Mouse (Mus musculus) heart, adult 2 months (tissue): ENCODE measurements around the gene Gpr132. TPM values are rescaled to one million over a fixed set of nuclear protein-coding genes. Genes with fewer than 3 reads are reported as not detected.

ENCODE experiments used
- DNase-seq, 2 experiments: peaks; one replicate each; pipeline ENCODE4 v3.0.0; 2021
- H3K27ac ChIP-seq: fragments of 200-600 bp; 2 replicates; pipeline ENCODE4 v1.8.1; 2022
- H3K27me3 ChIP-seq: fragments of 200-500 bp; 2 replicates; pipeline ENCODE4 v1.6.1; 2012; ENCODE audit warnings: mild to moderate bottlenecking, low read length, inconsistent platforms, mixed read lengths; ENCODE audit not compliant: control insufficient read depth, insufficient read depth
- H3K36me3 ChIP-seq: fragments of 200-500 bp; 2 replicates; pipeline ENCODE4 v1.6.1; 2012; ENCODE audit warnings: low read length, inconsistent platforms; ENCODE audit not compliant: control insufficient read depth, insufficient read depth
- H3K4me1 ChIP-seq: fragments of 200-500 bp; 2 replicates; pipeline ENCODE4 v1.6.1; 2011; ENCODE audit warnings: low read length; ENCODE audit not compliant: control insufficient read depth, insufficient read depth
- H3K4me3 ChIP-seq: fragments of 200-600 bp; 2 replicates; pipeline ENCODE4 v1.8.1; 2022
- H3K79me2 ChIP-seq: fragments of 200-500 bp; replicated peaks from 2 replicates; pipeline ENCODE4 v1.6.1; 2012; ENCODE audit warnings: mild to moderate bottlenecking, inconsistent platforms, low read length, moderate library complexity, mixed read lengths; ENCODE audit not compliant: control insufficient read depth, insufficient read depth
- H3K9ac ChIP-seq: fragments of 200-500 bp; 2 replicates; pipeline ENCODE4 v1.6.1; 2012; ENCODE audit warnings: low read depth, mild to moderate bottlenecking, control low read depth, inconsistent platforms, low read length, mixed read lengths
- CTCF ChIP-seq: fragments of 200-600 bp; IDR thresholded peaks from 2 replicates; pipeline ENCODE4 v1.8.1; 2022; ENCODE audit warnings: antibody characterized with exemption, mild to moderate bottlenecking, moderate library complexity
- EP300 ChIP-seq: fragments of 200-500 bp; IDR thresholded peaks from 2 replicates; pipeline ENCODE4 v1.6.1; 2011; ENCODE audit warnings: low read depth, low read length, control low read depth; ENCODE audit not compliant: insufficient read depth
- POLR2A ChIP-seq: fragments of 200-500 bp; IDR thresholded peaks from 2 replicates; pipeline ENCODE4 v1.6.1; 2011; ENCODE audit warnings: mild to moderate bottlenecking, low read depth, low read length, control low read depth; ENCODE audit not compliant: insufficient read depth
- WGBS: fragments of 180-500 bp; shearing (Covaris S2); methylation state at CpG from one replicate; pipeline ENCODE4 v1.1.7; 2018; 5-methylcytosine and 5-hydroxymethylcytosine counted together
- intact Hi-C: fragments of 180-260 bp; cut with DNase I; formaldehyde crosslinking; loops from one replicate; pipeline ENCODE4 v1.15.1; 2025
- polyA plus RNA-seq: library from polyadenylated mRNA; depleted of rRNA; stranded (reverse); fragments of >200 nt; gene quantifications from 2 replicates; pipeline ENCODE4 v1.2.3, GENCODE M21; 2012
- total RNA-seq, 2 experiments: library from RNA; stranded (reverse); gene quantifications; 2 replicates each; pipeline ENCODE4 v1.2.3; 2021

The Gpr132 gene
- total and polyA plus RNA-seq, 3 experiments = 0.29 to 2.0 (median 0.36) TPM

DNA sequence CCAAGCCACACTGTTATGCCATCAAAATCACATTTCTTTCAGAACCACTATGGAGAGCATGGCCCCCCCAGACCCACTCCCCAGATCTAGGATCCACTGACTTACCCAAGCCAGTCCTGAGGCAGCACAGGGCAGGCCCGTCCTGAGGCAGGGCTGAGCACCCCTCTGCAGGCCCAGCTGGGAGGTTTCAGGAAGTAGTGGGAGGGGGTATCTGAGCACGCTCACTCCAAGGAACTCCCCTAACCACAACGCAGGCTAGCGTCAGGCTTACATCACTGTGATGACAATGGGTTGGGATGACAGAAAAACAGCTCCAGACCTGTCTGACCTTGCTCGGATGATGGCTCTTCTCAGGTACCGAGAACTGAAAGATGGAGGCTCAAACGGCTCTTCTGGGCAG lies 7.3 kb downstream of the Gpr132 start:
- Histone ChIP-seq H3K27me3 (no peaks in the 10 kb centered on the region), H3K9ac (no peak overlapping the region), H3K36me3 (no peaks in the 10 kb centered on the region), H3K79me2 (no peaks in the 10 kb centered on the region), H3K4me1 (no peaks in the 10 kb centered on the region), H3K4me3 (no peak overlapping the region), H3K27ac (no peak overlapping the region)
- 68% methylated on average over 7 of the region's 7 CpGs for WGBS
- TF ChIP-seq POLR2A (no peak), CTCF (no peak), EP300 (no peak)
- intact Hi-C loops = no loop called here
- DNase-seq = peak in 1 of 2 experiments; percentile 54

DNA sequence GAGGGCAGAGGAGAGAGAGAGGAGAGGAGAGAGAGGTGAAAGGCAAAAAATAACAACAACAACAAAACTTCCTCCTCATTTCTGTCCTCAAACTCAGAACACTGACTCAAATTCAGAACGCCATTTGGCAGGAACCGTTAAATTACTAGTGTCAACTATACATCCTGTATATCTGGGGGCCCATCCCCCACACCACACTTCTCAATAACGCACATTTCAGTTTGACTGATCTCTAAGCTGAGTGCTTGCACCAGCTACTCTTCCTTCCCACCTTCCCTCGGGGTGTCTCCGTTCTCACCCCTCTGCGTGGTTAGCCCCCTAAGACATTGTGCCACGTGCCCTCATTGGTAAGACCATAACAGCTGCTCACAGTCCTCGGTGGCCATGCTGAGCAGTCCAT lies 8.1 kb downstream of the Gpr132 start:
- H3K79me2 ChIP-seq = no peaks in the 10 kb centered on the region
- TF ChIP-seq CTCF (no peak), POLR2A (no peak), EP300 (no peak)
- intact Hi-C loops = no loop called here
- H3K27ac ChIP-seq = no peak overlapping the region
- H3K36me3 ChIP-seq = no peaks in the 10 kb centered on the region
- DNase-seq = peak in 1 of 2 experiments; percentile 34
- H3K4me3 ChIP-seq = no peak overlapping the region
- H3K27me3 ChIP-seq = no peaks in the 10 kb centered on the region
- no peaks in the 10 kb centered on the region for H3K4me1 ChIP-seq
- H3K9ac ChIP-seq = no peak overlapping the region
- 65% methylated on average over 8 of the region's 8 CpGs for WGBS

DNA sequence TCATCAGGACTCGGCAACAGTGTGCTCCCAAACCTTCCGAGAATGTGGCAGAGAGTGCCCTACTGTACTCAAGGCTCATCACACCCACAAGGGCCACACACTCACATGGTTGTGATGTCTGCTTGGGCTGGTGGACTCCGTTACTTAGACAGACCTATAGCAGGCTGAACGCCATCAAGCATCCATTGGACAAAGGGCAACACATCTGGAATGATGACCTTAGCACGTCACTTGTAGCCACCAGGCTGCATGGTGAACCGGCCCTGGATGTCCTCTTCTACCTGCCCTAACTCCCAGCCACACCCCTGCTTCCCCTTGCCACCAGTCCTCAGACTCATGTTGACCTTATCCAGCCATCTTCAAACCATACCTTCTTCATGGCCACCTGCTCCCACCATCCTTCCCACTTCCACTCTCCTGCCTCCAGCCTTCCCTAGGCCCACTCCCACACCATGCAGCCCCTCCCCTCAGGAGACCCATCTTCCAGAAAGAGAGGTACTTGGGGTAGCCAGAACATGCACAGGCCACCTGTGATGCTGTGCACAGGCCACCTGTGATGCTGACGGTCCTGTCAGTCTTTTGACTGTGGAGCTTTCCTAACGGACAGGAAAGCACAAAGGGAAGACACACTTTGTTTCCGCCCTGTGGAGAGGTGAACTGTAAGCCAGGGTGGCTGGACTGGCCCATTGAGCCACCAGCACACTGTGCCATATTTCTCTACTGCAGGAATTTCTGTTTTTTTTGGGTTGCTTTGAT lies 9.3 kb downstream of the Gpr132 start:
- Histone ChIP-seq H3K36me3 (no peaks in the 10 kb centered on the region), H3K4me1 (no peaks in the 10 kb centered on the region), H3K9ac (no peak overlapping the region), H3K27me3 (no peaks in the 10 kb centered on the region), H3K79me2 (no peaks in the 10 kb centered on the region), H3K27ac (no peak overlapping the region), H3K4me3 (no peak overlapping the region)
- no peak for DNase-seq
- intact Hi-C loops = no loop called here
- TF ChIP-seq CTCF (no peak), POLR2A (no peak), EP300 (no peak)
- WGBS = 89% methylated on average over 9 of the region's 9 CpGs

DNA sequence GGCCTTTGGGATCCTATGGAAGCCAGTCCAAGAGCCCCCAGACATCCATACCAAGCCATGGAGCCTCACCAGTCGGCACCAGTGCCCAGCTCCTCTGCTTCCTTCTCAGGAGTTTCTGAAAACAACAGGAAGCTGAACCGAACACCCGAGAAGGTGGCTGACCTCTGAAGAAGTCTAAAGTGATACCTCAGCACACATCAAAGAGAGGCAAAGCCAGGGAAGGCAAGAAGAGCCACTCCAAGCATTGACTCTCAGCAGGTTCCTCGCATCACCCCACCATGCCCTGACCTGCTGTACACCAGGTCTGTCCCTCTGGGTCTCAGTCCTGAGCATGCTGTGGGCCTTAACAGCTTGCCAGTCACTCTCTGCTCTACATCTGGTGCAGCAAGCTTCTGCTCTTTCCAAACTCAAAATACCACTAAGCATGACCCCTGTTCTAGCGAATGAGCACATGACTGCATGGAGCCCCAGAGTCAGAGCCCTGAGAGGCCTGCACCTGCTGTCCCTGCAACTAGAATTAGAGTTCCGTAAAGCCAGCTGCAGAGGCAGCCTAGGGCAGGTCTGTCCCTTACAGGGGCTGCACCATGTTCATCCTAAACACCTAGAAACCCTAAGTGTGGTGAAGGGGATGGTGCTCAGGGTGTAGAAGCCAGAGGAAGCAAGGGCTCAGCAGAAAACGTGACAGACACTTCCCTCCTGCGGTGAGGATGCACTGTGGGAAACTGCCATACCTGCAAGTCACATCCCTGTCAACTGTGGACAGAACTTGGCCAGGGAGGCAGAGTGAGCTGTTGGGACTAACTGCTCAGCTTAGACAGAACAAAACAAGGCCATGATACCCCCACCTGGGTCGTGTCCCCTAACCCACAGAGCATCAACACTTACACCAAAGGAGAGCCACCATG lies 10.8 kb downstream of the Gpr132 start:
- no peak overlapping the region for H3K4me3 ChIP-seq

DNA sequence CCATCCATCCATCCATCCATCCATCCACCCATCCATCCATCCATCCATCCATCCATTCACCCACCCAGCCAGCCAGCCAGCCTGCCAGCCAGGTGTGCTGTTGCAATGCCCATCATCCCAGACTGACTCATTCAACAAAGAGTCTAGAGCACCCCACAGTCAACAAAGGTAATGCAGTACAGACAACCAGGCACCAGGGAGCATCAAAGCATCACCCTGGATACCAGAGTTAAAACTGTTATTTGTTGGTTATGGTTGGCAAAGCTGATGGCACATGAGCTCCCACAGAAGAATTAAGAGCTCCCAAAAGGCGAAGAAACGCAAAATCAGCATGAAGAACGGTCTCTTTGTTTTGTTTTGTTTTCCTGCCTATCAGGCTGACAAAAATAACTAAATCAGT lies 11.7 kb downstream of the Gpr132 start:
- DNase-seq = no peak
- H3K27ac ChIP-seq = no peak overlapping the region
- no peak overlapping the region for H3K4me3 ChIP-seq
- H3K27me3 ChIP-seq = no peaks in the 10 kb centered on the region
- H3K4me1 ChIP-seq = no peaks in the 10 kb centered on the region
- H3K36me3 ChIP-seq = no peaks in the 10 kb centered on the region
- H3K79me2 ChIP-seq = no peaks in the 10 kb centered on the region
- TF ChIP-seq POLR2A (no peak), CTCF (no peak), EP300 (no peak)
- H3K9ac ChIP-seq = no peak overlapping the region
- WGBS = 78% methylated on average over 3 of the region's 3 CpGs
- intact Hi-C loops = no loop called here

More for the DNA sequence above, 10.8 kb downstream of the Gpr132 start:
- H3K27ac ChIP-seq = no peak overlapping the region
- H3K27me3 ChIP-seq = no peaks in the 10 kb centered on the region
- H3K4me1 ChIP-seq = no peaks in the 10 kb centered on the region
- H3K36me3 ChIP-seq = no peaks in the 10 kb centered on the region
- no peak overlapping the region for H3K9ac ChIP-seq
- no peak for TF ChIP-seq CTCF
- TF ChIP-seq EP300 = no peak
- no peak for TF ChIP-seq POLR2A
- no peaks in the 10 kb centered on the region for H3K79me2 ChIP-seq
- DNase-seq = no peak
- 66% methylated on average over 9 of the region's 9 CpGs for WGBS
- intact Hi-C loops = no loop called here
